Mouse (Mus musculus) liver, embryonic 11.5 days (tissue): ENCODE results near the gene Cmklr1. TPM values are rescaled to one million over a fixed set of nuclear protein-coding genes. Genes with fewer than 3 reads are reported as not detected.

Experiments
- ATAC-seq: fragments of 200-750 bp; cut with Nextera tagmentation; replicated peaks from 2 replicates; pipeline ENCODE4 v1.8.0; 2017; ENCODE audit warnings: moderate number of reproducible peaks, mild to moderate bottlenecking, moderate TSS enrichment, moderate library complexity; ENCODE audit not compliant: low FRiP score
- DNase-seq: peaks from one replicate; pipeline ENCODE4 v3.0.0-alpha.2; 2017; ENCODE audit warnings: low spot score
- H3K27ac ChIP-seq: fragments of 300-500 bp; sonication (generic); 2 replicates; pipeline ENCODE4 v1.5.1; 2014; ENCODE audit warnings: mild to moderate bottlenecking, low read depth, low read length, control low read depth
- H3K27me3 ChIP-seq: fragments of 300-500 bp; sonication (generic); replicated peaks from 2 replicates; pipeline ENCODE4 v1.6.1; 2014; ENCODE audit warnings: low read length, mixed read lengths; ENCODE audit not compliant: control insufficient read depth, insufficient read depth
- H3K36me3 ChIP-seq: fragments of 300-500 bp; sonication (generic); 2 replicates; pipeline ENCODE4 v1.6.1; 2014; ENCODE audit warnings: mild to moderate bottlenecking, low read length, moderate library complexity, mixed read lengths; ENCODE audit not compliant: control insufficient read depth, insufficient read depth
- H3K4me1 ChIP-seq: fragments of 300-500 bp; sonication (generic); replicated peaks from 2 replicates; pipeline ENCODE4 v1.6.1; 2014; ENCODE audit warnings: low read length, mixed read lengths; ENCODE audit not compliant: control insufficient read depth, insufficient read depth
- H3K4me2 ChIP-seq: fragments of 300-500 bp; sonication (generic); 2 replicates; pipeline ENCODE4 v1.6.1; 2014; ENCODE audit warnings: mild to moderate bottlenecking, control low read depth, moderate library complexity
- H3K4me3 ChIP-seq: fragments of 300-500 bp; sonication (generic); 2 replicates; pipeline ENCODE4 v1.5.1; 2014; ENCODE audit warnings: low read depth, low read length, control low read depth
- H3K9ac ChIP-seq: fragments of 300-500 bp; sonication (generic); 2 replicates; pipeline ENCODE4 v1.6.1; 2014; ENCODE audit warnings: low read depth, low read length, control low read depth
- H3K9me3 ChIP-seq: fragments of 300-500 bp; sonication (generic); 2 replicates; pipeline ENCODE4 v1.6.1; 2016; ENCODE audit warnings: low read length, inconsistent platforms, mixed read lengths; ENCODE audit not compliant: control insufficient read depth
- WGBS: fragments of 180-500 bp; shearing (Covaris S2); extraction: QIAGEN DNeasy Blood & Tissue Kit; methylation state at CpG from one replicate; pipeline ENCODE4 v1.1.7; 2014; 5-methylcytosine and 5-hydroxymethylcytosine counted together
- polyA plus RNA-seq: library from polyadenylated mRNA; unstranded; fragments of >200 nt; fragmentation: Nextera tagmentation; extraction: Ambion mirVana; gene quantifications from 2 replicates; pipeline ENCODE4 v1.2.1, GENCODE M21; 2014

Gene Cmklr1
- polyA plus RNA-seq, 1 experiment from 2014 or later = 2.6 TPM

DNA sequence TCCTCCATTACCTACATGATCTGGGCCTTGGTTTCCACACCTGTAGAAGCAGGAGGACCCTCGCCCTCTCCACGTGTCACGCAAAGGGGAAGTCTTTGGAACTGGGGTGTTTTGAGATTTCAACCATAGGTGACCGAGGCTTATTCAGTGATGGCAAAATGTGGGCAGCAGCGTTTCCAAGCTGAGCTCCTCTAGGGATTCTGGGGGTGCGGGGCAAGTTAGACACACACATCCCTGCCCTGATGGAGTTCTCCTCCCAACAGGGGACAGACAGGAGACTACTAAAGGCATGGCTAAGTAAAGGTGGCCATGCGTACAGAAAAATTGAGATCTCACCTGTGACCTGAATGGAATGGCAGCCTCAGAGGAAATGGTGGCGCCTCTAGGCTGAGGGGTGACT is 41.7 kb downstream of the Cmklr1 start:
- no peaks in the 10 kb centered on the region for H3K4me1 ChIP-seq

GRCm38 (mm10) chr5:113607941-113608431 is 42.2 kb downstream of the Cmklr1 start:
- no peak overlapping the region for H3K9ac ChIP-seq
- H3K27ac ChIP-seq = no peak overlapping the region
- no peaks in the 10 kb centered on the region for H3K36me3 ChIP-seq
- H3K27me3 ChIP-seq = no peaks in the 10 kb centered on the region
- no peak overlapping the region for H3K4me2 ChIP-seq
- H3K9me3 ChIP-seq = no peaks in the 10 kb centered on the region
- DNase-seq = no peak
- no peaks in the 10 kb centered on the region for H3K4me1 ChIP-seq
- ATAC-seq = no peak
- WGBS = 25% methylated on average over 13 of the region's 13 CpGs
- no peak overlapping the region for H3K4me3 ChIP-seq

More for the DNA sequence above, 41.7 kb downstream of the Cmklr1 start:
- Histone ChIP-seq H3K36me3 (no peaks in the 10 kb centered on the region), H3K4me2 (no peak overlapping the region), H3K27me3 (no peaks in the 10 kb centered on the region), H3K9me3 (no peaks in the 10 kb centered on the region), H3K27ac (no peak overlapping the region), H3K4me3 (no peak overlapping the region), H3K9ac (no peak overlapping the region)
- 73% methylated on average over 8 of the region's 8 CpGs for WGBS
- ATAC-seq (no peak), DNase-seq (no peak)

DNA sequence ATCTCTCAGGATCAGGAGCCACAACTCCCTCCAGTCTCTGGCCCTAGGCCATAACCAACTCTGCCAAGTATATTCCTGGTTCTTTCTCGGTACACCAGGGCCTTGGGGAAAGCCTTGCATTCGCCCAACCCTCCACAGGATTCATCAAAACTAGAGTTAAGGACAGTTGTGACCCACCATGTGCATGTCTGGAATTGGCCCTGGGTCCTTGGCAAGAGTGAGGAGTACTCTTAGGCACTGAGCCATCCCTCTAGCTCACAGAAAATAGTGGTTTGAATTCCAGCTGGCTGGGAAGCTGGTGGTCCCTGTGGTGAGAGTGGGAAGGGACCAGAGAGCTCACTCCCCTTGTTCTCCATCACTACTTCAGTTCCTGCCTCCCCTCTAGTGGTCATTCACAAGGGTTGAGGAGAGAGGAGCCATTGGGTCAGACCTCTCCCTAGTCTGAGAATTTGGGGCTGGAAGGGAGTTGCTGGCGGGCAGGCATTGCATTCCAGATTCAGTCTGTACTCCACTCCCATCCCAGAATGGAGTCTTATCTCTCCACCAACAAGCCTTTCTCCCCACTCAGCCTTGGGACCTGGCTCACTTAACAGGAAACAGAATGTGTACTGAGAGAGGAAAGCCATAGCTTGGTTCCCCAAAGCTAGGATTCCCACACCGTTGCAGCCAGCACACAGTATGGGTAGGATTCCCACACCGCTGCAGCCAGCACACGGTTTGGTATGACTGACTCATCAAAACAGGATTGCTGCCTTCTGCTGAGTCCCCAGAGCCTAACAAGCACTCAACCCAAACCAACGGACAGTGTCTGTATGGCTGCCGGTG is 43.1 kb downstream of the Cmklr1 start:
- H3K36me3 ChIP-seq = no peaks in the 10 kb centered on the region
- no peaks in the 10 kb centered on the region for H3K27me3 ChIP-seq
- no peak overlapping the region for H3K27ac ChIP-seq
- H3K4me3 ChIP-seq = no peak overlapping the region
- H3K9ac ChIP-seq = no peak overlapping the region
- no peaks in the 10 kb centered on the region for H3K4me1 ChIP-seq
- WGBS = 60% methylated on average over 8 of the region's 8 CpGs
- H3K9me3 ChIP-seq = no peaks in the 10 kb centered on the region
- H3K4me2 ChIP-seq = no peak overlapping the region
- ATAC-seq (no peak), DNase-seq (no peak)

- Histone ChIP-seq H3K4me2 (no peak overlapping the region), H3K36me3 (no peaks in the 10 kb centered on the region), H3K9ac (no peak overlapping the region), H3K9me3 (no peaks in the 10 kb centered on the region), H3K4me3 (no peak overlapping the region), H3K4me1 (no peaks in the 10 kb centered on the region), H3K27me3 (no peaks in the 10 kb centered on the region), H3K27ac (no peak overlapping the region)
- no peak for DNase-seq
- WGBS = 80% methylated on average over 3 of the region's 3 CpGs
- ATAC-seq = no peak
Measured at GRCm38 (mm10) chr5:113606121-113606520, 44.1 kb downstream of the Cmklr1 start.

DNA sequence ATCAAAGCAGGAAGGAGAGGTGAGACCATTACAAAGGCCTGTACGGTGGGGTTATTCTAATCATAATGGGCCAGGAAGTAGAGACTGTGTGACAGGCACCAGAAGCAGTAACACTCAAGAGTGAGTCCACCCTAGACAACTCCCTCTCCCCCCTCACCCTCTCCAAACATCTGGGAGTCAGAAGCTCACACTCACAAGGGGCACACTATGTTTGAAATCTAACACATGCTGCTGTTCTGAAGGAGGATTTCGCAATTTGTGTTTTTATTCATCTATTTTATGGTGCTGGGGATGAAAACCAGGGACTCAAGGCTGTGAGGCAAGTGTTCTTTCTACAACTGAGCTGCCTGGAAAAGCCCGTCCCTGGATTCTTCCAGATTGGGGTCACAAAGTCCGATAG is 45.5 kb downstream of the Cmklr1 start:
- Histone ChIP-seq H3K4me2 (no peak overlapping the region), H3K4me1 (no peaks in the 10 kb centered on the region), H3K27me3 (no peaks in the 10 kb centered on the region), H3K9me3 (no peaks in the 10 kb centered on the region), H3K9ac (no peak overlapping the region), H3K36me3 (no peaks in the 10 kb centered on the region), H3K27ac (no peak overlapping the region), H3K4me3 (no peak overlapping the region)
- ATAC-seq (no peak), DNase-seq (no peak)
- 69% methylated on average over 4 of the region's 4 CpGs for WGBS

- Histone ChIP-seq H3K4me1 (no peaks in the 10 kb centered on the region), H3K9me3 (no peaks in the 10 kb centered on the region), H3K36me3 (no peaks in the 10 kb centered on the region), H3K27me3 (no peaks in the 10 kb centered on the region), H3K9ac (no peak overlapping the region), H3K4me3 (no peak overlapping the region), H3K27ac (no peak overlapping the region), H3K4me2 (no peak overlapping the region)
- no peak for ATAC-seq
- no peak for DNase-seq
- 67% methylated on average over 9 of the region's 9 CpGs for WGBS
Measured at GRCm38 (mm10) chr5:113603471-113603870, 46.8 kb downstream of the Cmklr1 start.

DNA sequence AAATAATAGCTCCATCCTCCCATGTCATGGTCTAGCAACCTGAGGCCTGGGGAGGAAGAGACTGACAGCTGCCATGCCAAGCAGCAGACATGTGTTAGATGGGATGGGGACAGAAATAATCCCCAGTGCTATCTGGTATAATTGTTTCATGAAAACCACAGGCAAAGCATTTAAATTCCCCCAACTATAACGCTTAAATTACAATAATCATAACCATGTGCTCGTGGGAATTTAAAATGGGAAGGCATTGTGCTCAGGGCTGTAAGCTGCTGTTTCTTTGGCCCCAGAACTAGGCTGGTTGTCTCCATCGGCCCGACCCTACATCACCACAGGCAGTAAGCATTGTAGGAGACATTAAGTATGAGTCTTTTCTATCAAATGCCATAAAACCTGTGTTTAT is 49.4 kb downstream of the Cmklr1 start:
- WGBS = 86% methylated on average over 4 of the region's 4 CpGs
- no peaks in the 10 kb centered on the region for H3K4me1 ChIP-seq
- H3K4me3 ChIP-seq = no peak overlapping the region
- H3K36me3 ChIP-seq = no peaks in the 10 kb centered on the region
- DNase-seq = no peak
- H3K27me3 ChIP-seq = no peaks in the 10 kb centered on the region
- H3K9ac ChIP-seq = no peak overlapping the region
- no peak for ATAC-seq
- H3K9me3 ChIP-seq = no peaks in the 10 kb centered on the region
- no peak overlapping the region for H3K27ac ChIP-seq
- H3K4me2 ChIP-seq = no peak overlapping the region

DNA sequence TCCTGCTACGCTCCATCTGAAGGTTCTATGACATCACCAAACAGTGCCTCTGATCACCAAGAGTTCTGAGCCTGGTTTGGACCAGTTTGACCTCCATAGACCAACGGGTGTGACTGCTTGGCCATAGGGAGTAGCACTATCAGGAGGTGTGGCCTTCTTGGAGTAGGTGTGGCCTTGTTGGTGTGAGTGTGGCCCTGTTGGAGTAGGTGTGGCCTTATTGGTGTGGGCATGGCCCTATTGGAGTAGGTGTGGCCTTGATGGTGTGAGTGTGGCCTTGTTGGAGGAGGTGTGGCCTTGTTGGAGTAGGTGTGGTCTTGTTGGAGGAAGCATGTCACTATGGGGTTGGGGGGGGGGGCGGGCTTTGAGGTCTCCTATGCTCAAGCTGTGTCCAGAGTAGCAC is 50.0 kb downstream of the Cmklr1 start:
- DNase-seq = no peak
- H3K4me2 ChIP-seq = no peak overlapping the region
- no peaks in the 10 kb centered on the region for H3K9me3 ChIP-seq
- H3K27ac ChIP-seq = no peak overlapping the region
- H3K27me3 ChIP-seq = no peaks in the 10 kb centered on the region
- no peaks in the 10 kb centered on the region for H3K4me1 ChIP-seq
- H3K36me3 ChIP-seq = no peaks in the 10 kb centered on the region
- ATAC-seq = no peak
- 69% methylated on average over 3 of the region's 3 CpGs for WGBS
- H3K9ac ChIP-seq = no peak overlapping the region
- no peak overlapping the region for H3K4me3 ChIP-seq

- H3K9me3 ChIP-seq = no peaks in the 10 kb centered on the region
- H3K27me3 ChIP-seq = no peaks in the 10 kb centered on the region
- no peak for DNase-seq
- no peak overlapping the region for H3K9ac ChIP-seq
- no peak for ATAC-seq
- H3K36me3 ChIP-seq = no peaks in the 10 kb centered on the region
- 68% methylated on average over 9 of the region's 9 CpGs for WGBS
- H3K4me2 ChIP-seq = no peak overlapping the region
- H3K4me1 ChIP-seq = no peaks in the 10 kb centered on the region
- H3K4me3 ChIP-seq = no peak overlapping the region
- no peak overlapping the region for H3K27ac ChIP-seq
Measured at GRCm38 (mm10) chr5:113596780-113597353, 53.4 kb downstream of the Cmklr1 start.
